Mouse (Mus musculus) ZHBTc4 (cell line): ENCODE data around the gene Crb1.

Experiments used
- DNase-seq: peaks from one replicate; pipeline ENCODE4 v3.0.0-alpha.2; 2011; ENCODE audit warnings: low read depth, low spot score

The Crb1 gene

GRCm38 (mm10) chr1:139223804-139224203 lies 153.1 kb downstream of the Crb1 start:
- DNase-seq, result no peak

- no peak for DNase-seq
Observed at GRCm38 (mm10) chr1:139215311-139215710, 161.6 kb downstream of the Crb1 start.

GRCm38 (mm10) chr1:139210505-139210904 lies 166.4 kb downstream of the Crb1 start:
- DNase-seq, result no peak

GRCm38 (mm10) chr1:139209796-139210195 lies 167.1 kb downstream of the Crb1 start:
- DNase-seq, result no peak

GRCm38 (mm10) chr1:139206259-139206658 lies 170.6 kb downstream of the Crb1 start:
- DNase-seq, result no peak

GRCm38 (mm10) chr1:139203026-139203425 lies 173.9 kb downstream of the Crb1 start:
- no peak for DNase-seq

- no peak for DNase-seq
Observed at GRCm38 (mm10) chr1:139194428-139195028, 182.4 kb downstream of the Crb1 start.

- no peak for DNase-seq
Observed at GRCm38 (mm10) chr1:139194011-139194410, 182.9 kb downstream of the Crb1 start.

- no peak for DNase-seq
Observed at GRCm38 (mm10) chr1:139192635-139193034, 184.3 kb downstream of the Crb1 start.

GRCm38 (mm10) chr1:139180481-139181149 lies 196.3 kb downstream of the Crb1 start:
- no peak for DNase-seq

GRCm38 (mm10) chr1:139179707-139180106 lies 197.2 kb downstream of the Crb1 start:
- no peak for DNase-seq

GRCm38 (mm10) chr1:139174058-139174832 lies 202.7 kb downstream of the Crb1 start:
- DNase-seq, result no peak

- DNase-seq, result peak; percentile 70
Observed at GRCm38 (mm10) chr1:139162814-139163213, 214.1 kb downstream of the Crb1 start.

- DNase-seq, result peak; percentile 77
Observed at GRCm38 (mm10) chr1:139161619-139162018, 215.3 kb downstream of the Crb1 start.

- peak; percentile 49 for DNase-seq
Observed at GRCm38 (mm10) chr1:139156397-139156796, 220.5 kb downstream of the Crb1 start.

- no peak for DNase-seq
Observed at GRCm38 (mm10) chr1:139153493-139153892, 223.4 kb downstream of the Crb1 start.

GRCm38 (mm10) chr1:139153006-139153405 lies 223.9 kb downstream of the Crb1 start:
- DNase-seq, result no peak
